Mouse (Mus musculus) frontal cortex, postnatal 25 days (tissue): ENCODE measurements around the gene Arid1a.

Source experiments
- DNase-seq, 2 experiments: peaks; one replicate each; pipeline ENCODE4 v3.0.0; 2022; ENCODE audit warnings: low spot score in 2 of 2

The Arid1a gene

DNA sequence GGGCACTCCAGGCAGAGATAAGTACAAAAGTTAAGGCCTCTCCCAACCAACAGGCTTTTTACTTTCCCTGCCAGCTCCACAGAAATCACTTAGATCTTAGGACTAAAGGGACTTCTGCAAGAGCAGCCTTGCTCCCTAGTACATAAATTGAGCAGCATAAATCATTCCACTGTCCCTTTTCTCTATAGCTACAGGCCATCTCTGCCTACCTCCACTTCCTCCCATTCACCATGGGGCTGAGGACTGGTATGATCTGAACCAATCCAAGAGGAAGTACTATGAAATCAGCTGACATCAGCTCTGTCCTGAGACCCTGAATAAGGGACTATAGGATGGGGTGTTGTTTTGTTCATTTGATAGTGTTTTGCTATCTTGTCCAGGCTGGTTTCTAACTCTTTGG is 26.4 kb downstream of the Arid1a start:
- no peak for DNase-seq

DNA sequence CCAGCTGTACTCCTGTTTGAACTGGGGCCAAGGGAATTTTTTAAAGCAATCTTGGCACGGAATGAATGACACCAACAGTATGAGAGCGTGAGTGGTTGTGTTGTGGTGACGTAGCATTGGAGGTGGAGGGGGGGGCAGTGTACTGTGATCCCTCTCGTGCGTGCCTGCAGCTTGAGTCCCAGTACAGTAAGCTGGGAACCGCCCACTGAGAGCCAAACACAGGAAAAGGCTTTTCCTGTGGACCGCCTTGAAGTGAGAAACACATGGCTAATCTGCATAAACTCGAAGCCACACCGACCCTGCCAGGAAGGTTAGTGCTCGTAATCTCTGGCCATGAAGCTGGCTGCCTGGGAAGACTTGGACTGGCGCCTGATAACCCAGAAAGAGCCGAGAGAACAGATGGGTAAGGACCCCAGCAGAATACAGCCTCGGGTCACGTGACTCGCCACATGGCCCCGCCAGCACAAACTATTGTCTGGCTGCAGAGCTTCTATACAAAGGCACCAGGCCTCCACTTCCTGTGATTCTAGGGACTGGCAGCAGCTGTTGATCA is 27.0 kb downstream of the Arid1a start:
- DNase-seq, result peak; percentile 58 to 72

DNA sequence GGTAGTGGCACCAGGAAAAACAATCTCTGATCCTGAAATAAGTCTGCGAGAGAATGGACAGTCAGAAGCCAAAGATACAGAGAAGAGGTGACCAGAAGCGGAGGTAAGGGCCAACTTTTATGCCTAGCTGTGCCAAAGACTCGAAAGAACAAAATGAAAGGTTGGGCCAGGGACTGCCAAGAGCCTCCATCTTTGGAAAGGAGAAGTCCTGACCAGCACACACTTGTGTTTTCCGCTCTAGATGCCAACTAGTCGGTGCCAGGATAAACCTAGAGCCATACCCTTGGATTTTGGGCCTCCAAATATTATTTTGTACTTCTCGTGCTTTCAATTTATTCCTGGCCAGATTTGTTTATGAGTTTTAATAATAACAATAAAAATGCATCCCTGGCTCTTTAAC is 27.6 kb downstream of the Arid1a start:
- DNase-seq, result no peak

DNA sequence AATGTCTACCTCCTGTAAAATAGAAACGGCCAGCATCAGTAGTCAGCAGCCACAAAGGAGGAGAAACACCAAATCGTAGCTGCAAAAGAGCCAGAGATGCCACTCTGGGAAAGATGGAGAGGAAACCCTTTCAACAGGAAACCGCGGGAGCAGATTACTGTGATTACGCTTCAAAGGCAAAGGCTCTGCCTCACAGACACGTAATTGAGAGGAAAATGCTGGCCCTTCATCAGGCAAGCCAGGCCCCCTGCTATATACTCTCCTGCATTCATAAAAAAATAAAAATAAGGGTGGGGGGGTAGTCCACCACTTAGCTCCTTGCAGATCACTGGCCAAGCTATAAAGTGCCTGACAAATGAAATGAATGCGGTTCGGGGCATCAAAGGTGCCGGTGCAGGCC is 28.3 kb downstream of the Arid1a start:
- DNase-seq, result no peak

DNA sequence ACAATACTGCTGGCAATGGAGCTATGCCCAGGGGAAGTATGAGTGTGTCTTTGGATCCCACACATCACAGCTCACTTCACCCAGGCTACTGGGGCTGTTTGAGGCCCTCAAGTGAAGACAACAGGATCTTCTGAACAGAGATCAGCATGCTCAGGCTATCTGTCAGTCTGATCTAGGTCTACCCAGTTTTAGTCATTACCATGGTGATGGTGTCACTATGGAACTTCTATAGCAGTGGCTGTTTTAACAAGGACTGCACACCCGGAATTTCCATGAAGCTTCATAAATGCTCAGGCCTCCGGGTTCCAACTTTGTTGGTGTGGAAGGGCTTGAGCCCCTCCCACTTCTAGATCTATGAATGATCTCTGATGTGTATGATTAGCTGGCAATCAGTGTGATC is 30.9 kb downstream of the Arid1a start:
- no peak for DNase-seq

DNA sequence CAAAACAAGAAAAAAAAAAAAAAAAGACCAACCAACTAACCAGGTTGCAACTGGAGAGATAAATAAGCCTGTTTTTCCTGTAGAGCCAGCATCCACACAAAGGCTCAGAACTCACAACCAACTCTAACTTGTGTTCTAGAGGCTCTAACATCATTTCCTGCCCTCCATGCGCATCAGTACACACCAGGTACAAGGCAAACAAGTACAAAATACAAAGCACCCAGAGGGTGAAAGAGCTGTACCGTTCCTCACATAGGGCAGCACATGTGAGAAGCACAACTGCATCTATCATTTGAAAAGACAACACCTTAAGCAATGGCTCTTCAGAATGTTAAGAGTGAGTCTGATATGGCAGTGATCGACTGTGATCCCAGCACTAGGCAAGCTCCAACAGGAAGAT is 36.8 kb downstream of the Arid1a start:
- DNase-seq, result no peak

- no peak for DNase-seq
Measured at GRCm38 (mm10) chr4:133712755-133713154, 43.8 kb downstream of the Arid1a start.

DNA sequence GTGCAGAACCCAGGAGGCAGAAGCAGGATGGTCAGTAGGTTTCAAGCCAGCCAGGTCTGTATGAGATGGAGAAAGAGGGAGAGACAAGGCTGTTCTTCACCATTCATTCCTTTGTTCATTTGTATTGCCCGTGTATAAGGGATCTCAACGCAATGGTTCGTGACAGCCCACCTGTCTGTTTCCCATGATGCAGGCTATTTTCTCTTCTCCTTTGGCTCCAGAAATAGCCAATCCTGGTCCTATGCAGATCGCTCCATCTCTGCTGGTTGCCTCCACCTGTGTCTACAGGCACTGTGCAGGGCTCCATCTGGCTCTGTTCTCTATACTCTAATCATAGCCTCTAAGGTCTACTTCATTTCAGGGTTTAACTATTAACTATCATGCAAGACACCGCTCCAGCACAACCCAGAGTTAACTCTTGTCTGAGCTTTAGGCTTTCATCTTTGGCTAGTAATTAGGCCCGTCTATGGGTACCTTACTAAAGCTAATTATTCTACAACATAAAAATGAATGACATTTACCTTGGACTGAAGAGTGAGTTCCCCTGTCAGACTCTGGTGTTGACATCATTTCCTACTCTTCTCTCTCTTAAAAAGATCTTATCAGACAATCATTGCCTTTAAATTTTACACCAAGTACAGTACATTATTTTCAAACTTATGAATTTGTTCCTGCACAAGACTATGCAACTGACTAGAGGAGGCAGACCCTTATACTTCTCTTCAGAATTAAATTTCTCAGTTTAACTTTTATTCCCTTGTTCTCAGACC is 45.1 kb downstream of the Arid1a start:
- no peak for DNase-seq

DNA sequence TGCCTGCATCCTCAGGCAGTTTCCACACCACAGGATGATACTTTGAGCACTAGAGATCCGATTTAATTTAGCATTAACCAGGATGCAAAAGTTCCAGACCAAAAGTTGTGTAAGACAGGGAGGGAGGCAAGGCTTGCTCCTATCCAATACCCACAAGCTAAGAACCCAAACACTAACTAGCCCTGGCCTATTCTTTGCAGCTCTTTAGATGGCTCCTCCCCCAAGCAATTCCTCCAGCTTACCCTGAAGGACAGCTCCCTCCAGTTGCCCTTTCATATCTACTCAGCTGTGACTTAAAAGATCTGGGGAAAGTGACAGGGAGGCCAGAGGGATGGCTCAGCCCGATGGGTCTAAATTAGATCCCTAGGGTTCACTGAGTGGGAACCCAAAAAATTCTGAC is 47.2 kb downstream of the Arid1a start:
- DNase-seq, result no peak

- no peak for DNase-seq
Measured at GRCm38 (mm10) chr4:133707464-133707863, 49.1 kb downstream of the Arid1a start.

DNA sequence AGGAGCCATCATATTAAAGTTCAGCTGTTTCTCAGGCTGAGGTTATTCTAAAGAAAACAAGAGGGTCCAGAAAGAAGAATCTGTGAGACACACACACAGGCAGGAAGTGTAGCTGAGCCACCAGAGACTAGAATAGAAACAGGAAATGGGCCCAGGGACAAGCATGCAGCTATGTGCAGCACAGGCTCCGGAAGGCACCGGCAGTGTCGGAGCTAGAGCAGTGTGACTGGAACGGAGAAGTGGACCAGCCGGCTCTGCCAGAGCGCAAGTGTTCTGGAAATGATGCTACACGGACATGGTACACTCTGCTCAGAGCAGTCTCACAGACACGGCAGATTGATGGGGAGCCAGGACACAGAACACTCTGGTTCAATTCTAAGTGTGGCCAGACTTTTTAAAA is 49.6 kb downstream of the Arid1a start:
- DNase-seq, result no peak

DNA sequence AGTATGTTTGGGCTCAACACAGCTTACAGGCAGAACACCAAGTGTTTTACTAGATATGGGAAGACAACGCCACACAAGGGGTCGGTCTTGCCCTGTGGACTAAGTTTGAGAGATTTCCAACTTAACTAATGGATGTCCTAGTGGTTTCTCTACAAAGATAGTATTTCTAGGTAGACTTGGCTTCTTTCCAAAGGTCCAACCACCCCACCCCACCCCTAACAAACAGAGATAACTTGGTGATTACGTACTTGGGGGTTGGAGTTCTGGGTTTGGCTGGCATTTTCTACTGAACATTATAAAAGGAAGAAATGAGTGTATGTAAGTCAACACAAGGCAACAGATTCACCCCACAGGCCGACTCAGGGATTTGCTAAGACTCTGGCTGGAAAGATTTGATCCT is 51.5 kb downstream of the Arid1a start:
- DNase-seq, result no peak

DNA sequence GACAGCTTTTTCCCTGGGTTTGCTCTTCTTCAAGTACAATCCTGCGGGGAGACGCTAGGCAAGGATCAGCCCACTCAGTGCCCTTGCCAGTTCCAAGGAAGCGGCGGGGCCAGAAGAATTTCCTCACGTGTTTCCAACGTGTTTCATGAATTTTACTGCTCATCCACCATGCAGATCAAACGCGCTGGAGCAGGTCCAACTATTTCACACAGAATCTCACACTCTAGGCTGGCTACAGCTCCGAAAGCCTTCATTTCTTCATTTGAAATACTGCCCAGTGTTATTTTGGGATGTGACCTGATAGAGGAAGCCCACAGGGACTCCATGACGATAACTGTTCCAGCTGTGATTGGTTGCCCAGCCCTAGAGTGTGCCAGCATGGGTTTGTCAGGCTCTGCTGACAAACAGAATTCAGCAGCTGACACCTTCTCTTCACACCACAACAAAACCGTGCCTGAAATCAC is 55.6 kb downstream of the Arid1a start:
- DNase-seq, result peak in 1 of 2 experiments; percentile 28

GRCm38 (mm10) chr4:133695363-133695762 is 61.2 kb downstream of the Arid1a start:
- DNase-seq, result no peak

- no peak for DNase-seq
Measured at GRCm38 (mm10) chr4:133690252-133690651, 66.3 kb downstream of the Arid1a start.

GRCm38 (mm10) chr4:133688417-133689067 is 68.0 kb downstream of the Arid1a start:
- no peak for DNase-seq

DNA sequence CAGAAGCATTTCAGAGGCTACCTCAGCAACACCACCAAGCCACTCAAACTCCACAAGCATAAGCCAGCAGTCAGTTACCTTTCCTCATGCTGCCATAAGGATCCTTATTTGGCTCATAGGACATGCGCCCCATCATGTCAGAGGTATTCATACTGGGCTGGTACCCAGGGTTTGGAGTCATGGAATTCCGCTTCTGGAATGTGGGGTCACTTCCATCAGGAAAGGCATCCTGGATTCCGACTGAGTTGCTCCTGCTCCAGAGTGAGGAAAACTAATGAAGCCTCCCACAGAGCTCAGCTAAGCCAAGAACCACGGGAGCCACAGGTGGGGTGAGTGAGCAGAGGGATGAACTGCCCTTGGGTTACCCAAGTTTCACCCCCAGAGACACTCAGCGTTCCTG is 69.4 kb downstream of the Arid1a start:
- no peak for DNase-seq

DNA sequence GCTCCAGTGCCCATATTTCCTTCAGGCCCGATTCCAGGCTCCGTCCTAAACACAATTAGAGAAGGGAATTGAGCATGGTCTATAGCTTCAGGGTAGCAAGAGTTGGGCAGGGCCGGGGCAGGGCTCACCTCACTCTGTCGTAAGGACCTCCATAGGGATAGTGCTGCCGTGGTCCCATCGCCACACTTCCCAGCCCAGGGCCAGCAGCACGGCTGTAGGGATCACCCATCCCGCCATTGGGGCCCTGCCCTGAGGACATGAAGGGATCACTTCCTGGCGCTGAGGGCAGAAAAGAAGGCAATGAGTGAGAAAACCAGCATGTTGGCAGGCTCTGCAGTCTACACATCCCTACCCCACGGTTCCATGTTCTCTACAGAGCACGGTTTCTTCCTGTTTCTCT is 70.1 kb downstream of the Arid1a start:
- no peak for DNase-seq

GRCm38 (mm10) chr4:133680206-133680786 is 76.3 kb downstream of the Arid1a start:
- no peak for DNase-seq

DNA sequence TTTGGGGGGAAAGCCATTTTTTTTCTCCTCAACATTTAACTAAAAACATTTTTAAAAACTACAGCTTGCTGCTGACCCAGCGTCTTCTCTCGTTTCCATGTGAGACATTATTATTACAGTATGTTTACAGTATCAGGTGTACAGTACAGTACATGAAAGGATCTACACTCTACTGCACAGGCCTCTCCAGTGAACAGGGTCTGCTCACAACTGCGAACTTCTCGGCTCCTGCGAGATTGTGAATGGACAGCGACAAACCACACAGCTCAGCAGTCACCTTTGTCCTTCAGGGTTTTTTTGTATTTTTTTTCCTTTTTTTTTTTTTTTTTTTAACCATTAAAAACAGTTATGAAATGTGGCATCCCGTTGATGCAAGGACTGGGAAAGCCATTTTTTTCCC is 76.9 kb downstream of the Arid1a start:
- DNase-seq, result no peak

- no peak for DNase-seq
Measured at GRCm38 (mm10) chr4:133677266-133677665, 79.3 kb downstream of the Arid1a start.

DNA sequence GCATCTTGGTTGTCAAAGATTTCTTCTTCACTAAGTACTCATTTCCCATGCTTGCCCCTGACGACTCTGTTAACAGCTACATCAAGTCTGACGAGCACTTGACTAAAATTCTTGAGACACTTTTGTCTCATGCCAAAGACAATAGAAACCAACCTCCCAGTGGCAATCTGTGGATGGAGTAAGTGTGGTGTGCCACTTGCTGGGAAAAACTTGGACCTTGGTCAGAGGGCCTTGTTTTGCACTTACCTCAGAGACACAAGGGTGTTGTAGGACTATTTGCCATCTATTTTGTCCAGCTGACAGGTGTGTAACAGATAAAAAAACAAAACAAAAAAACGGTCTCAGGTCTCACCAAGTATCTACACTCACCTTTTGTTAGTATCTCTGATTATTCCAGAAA is 80.4 kb downstream of the Arid1a start:
- DNase-seq, result no peak

- DNase-seq, result no peak
Measured at GRCm38 (mm10) chr4:133675594-133676016, 81.0 kb downstream of the Arid1a start.
